Mouse (Mus musculus): ENCODE measurements around the gene Hemk1.

DNA sequence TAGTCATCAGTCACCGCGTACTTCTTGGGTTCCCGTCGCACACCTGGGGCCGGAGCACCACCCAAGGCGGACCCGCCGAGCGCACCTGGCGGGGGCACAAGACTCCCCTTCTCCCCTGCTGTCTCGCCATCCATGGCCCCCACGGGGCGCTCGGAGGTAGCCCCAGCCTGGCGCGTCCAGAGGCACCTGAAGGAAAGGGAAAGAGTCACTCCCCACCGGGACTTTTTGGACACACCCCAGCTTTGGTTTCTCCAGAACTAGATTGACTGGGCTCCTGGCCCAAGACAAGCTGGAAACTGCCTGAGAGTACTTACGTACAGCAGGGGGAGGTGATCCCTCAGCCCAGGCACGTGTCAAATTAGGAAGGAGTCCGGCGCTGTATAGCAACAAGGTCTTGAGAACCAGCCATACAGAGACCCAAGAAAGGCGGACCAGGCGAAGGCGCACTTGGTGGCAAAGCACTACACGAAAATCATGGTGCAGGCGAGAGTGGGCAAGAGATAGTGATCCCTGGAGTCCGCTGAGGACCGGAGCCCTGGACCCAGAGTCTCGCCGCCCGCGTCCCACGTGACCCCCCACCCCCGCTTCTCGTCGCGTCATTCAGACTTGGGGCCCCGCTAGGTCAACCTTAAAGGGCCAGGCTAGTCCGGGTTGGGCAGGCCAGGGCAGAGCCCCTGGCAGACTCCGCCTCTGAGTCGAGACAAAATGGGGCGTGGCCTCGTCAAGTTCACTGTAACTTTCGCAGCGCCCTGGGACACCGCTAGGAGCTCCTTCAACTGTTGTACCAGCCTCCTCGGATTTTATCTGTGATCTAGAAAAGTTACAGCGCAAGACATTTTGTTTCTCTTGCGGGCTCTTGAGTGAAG lies 48.7 kb downstream of the Hemk1 start, which contains the start of gene Mapkapk3:
- TF ChIP-seq POLR2A (IDR thresholded peaks at IDR 0.05; ENCODE audit: insufficient read length, low read depth) (peak; percentile 39), MAX (IDR thresholded peaks at IDR 0.05; ENCODE audit: low read depth) (no peak), E2F4 (IDR thresholded peaks at IDR 0.05; ENCODE audit: insufficient read depth) (no peak), MYOG (IDR thresholded peaks at IDR 0.05; ENCODE audit: control insufficient read depth in 1 of 3, insufficient read depth in 1 of 3, insufficient read length in 2 of 3, low read depth in 2 of 3) (no peak), MYOD1 (IDR thresholded peaks at IDR 0.05; ENCODE audit: control insufficient read depth in 1 of 3, insufficient read length in 2 of 3, low read depth in 2 of 3) (no peak)
